Mouse (Mus musculus): ENCODE data around the gene Cmpk1. TPM values are rescaled to one million over a fixed set of nuclear protein-coding genes. Genes with fewer than 3 reads are reported as not detected.

The Cmpk1 gene
- total RNA-seq, 2 experiments from 2014 or later = 110 to 114 TPM

Other genes with a start within 250 kb of the Cmpk1 start
- gene Gm12830, start 165.5 kb downstream of the Cmpk1 start, total RNA-seq (2021) = not detected
- gene Foxd2, start 78.4 kb downstream of the Cmpk1 start, total RNA-seq (2021) = under 1 TPM; 0.20 to 0.39 TPM
- not detected for gene Foxe3, start 61.2 kb downstream of the Cmpk1 start, total RNA-seq (2021)
- 1 to 10 TPM; 1.2 to 1.6 TPM for gene Stil, start 12.9 kb upstream of the Cmpk1 start, total RNA-seq (2021)
- gene Tal1, start 69.2 kb upstream of the Cmpk1 start, total RNA-seq (2021) = 1 to 10 TPM; 2.0 to 2.6 TPM
- under 1 TPM; 0.42 to 0.57 TPM for gene Pdzk1ip1, start 101.5 kb upstream of the Cmpk1 start, total RNA-seq (2021)
- 10 to 100 TPM; 12.0 to 13.2 TPM for gene Cyp4x1, start 147.0 kb upstream of the Cmpk1 start, total RNA-seq (2021)

Measured in layer of hippocampus, postnatal 10 days (tissue).